7 mouse cellular contexts compared by ENCODE assay signal in genomic region chr3:55243056-55243471, GRCm38 (mm10). TPM values are rescaled to one million over a fixed set of nuclear protein-coding genes. Genes with fewer than 3 reads are reported as not detected.
DNase-seq lines count a peak whose midpoint lies in the region; ATAC-seq and TF ChIP-seq lines count a peak whose summit lies in the region.

No protein-coding gene starts in this region.

- peak; percentile 16; the same call in 1 of the 2 replicates for ATAC-seq in lung, embryonic 15.5 days (ENCODE audit: borderline replicate concordance, extremely low read depth, low FRiP score, low TSS enrichment)
- ATAC-seq in neural tube, embryonic 14.5 days (ENCODE audit: low read depth), result peak; percentile 68

- no peaks in the 10 kb centered on the region for H3K36me3 ChIP-seq in lung, embryonic 15.5 days
- peaks cover 5% of the 10 kb centered on the region; the same call in 1 of the 2 replicates for H3K36me3 ChIP-seq in neural tube, embryonic 14.5 days (ENCODE audit: control insufficient read depth, insufficient read depth, low read length)

- TF ChIP-seq CTCF in embryonic fibroblast, embryonic 13.5 days (IDR thresholded peaks at IDR 0.05; ENCODE audit: borderline replicate concordance, insufficient read depth, low read length), result no peak

- H3K9ac ChIP-seq in lung, embryonic 15.5 days, result peak overlapping the region; percentile 43
- H3K9ac ChIP-seq in neural tube, embryonic 14.5 days (replicated peaks; ENCODE audit: low read depth, low read length), result peak overlapping the region; percentile 99

- peaks cover 19% of the 10 kb centered on the region for H3K4me1 ChIP-seq in lung, embryonic 15.5 days
- 0 out of 2 replicates have a peak, but pooled peaks cover under 1% of the 10 kb centered on the region for H3K4me1 ChIP-seq in embryonic fibroblast, embryonic 13.5 days (ENCODE audit: control insufficient read depth, insufficient read depth, low read length)
- peaks cover 19% of the 10 kb centered on the region for H3K4me1 ChIP-seq in neural tube, embryonic 14.5 days (ENCODE audit: control insufficient read depth, insufficient read depth, low read length)

- 3% methylated on average over 8 of the region's 8 CpGs for WGBS in lung, embryonic 15.5 days
- 1% methylated on average over 8 of the region's 8 CpGs for WGBS in neural tube, embryonic 14.5 days

- H3K4me2 ChIP-seq in lung, embryonic 15.5 days, result peak overlapping the region; percentile 96
- peak overlapping the region; percentile 68 for H3K4me2 ChIP-seq in neural tube, embryonic 14.5 days (ENCODE audit: low read depth, low read length)

- no peak for TF ChIP-seq POLR2A in embryonic fibroblast, embryonic 13.5 days (IDR thresholded peaks at IDR 0.05; ENCODE audit: low read depth, low read length)

- no peak overlapping the region for H3K27ac ChIP-seq in lung, embryonic 15.5 days
- 0 out of 2 replicates have a peak overlapping the region, but pooled peaks have one; percentile 23 for H3K27ac ChIP-seq in embryonic fibroblast, embryonic 13.5 days (ENCODE audit: insufficient read depth, low read length)
- H3K27ac ChIP-seq in neural tube, embryonic 14.5 days (ENCODE audit: low read depth, low read length), result peak overlapping the region; percentile 98

- no peak for DNase-seq in lung, postnatal 14 days
- peak; percentile 42 to 64 for DNase-seq in layer of hippocampus, postnatal 14 days (ENCODE audit: low spot score in 2 of 2)
- no peak for DNase-seq in Muller cell, postnatal 12 days (ENCODE audit: inconsistent ontology term)
- DNase-seq in lung, adult 18-20 months, result no peak

- H3K9me3 ChIP-seq in lung, embryonic 15.5 days, result no peaks in the 10 kb centered on the region
- no peaks in the 10 kb centered on the region for H3K9me3 ChIP-seq in neural tube, embryonic 14.5 days (ENCODE audit: control insufficient read depth, low read length)

- peak overlapping the region; percentile 51 for H3K4me3 ChIP-seq in lung, embryonic 15.5 days
- peak overlapping the region; percentile 49 for H3K4me3 ChIP-seq in embryonic fibroblast, embryonic 13.5 days (ENCODE audit: insufficient read depth, low read length)
- H3K4me3 ChIP-seq in neural tube, embryonic 14.5 days (ENCODE audit: low read depth, low read length), result peak overlapping the region; percentile 88

- peaks cover 28% of the 10 kb centered on the region for H3K27me3 ChIP-seq in lung, embryonic 15.5 days
- H3K27me3 ChIP-seq in neural tube, embryonic 14.5 days (ENCODE audit: control insufficient read depth, insufficient read depth, low read length), result no peaks in the 10 kb centered on the region

RNA-seq across cellular contexts. Expression of gene Dclk1, which starts 0.9 kb away (rescaled TPM):
- polyA plus RNA-seq in lung, embryonic 15.5 days (2015; fragmentation: Nextera tagmentation; extraction: Ambion mirVana), result 10.7 and 13.2 TPM in 2 replicates
- polyA plus RNA-seq in embryonic fibroblast, embryonic 13.5 days (2011; ENCODE audit: insufficient read length, low read depth, missing spikeins), result 39.1 and 89.6 TPM in 2 replicates
- total RNA-seq in layer of hippocampus, postnatal 14 days (2021), result 100 to 1,000 TPM; 580 to 665 TPM
- polyA plus RNA-seq in neural tube, embryonic 14.5 days (2014; fragmentation: Nextera tagmentation; extraction: Ambion mirVana), result 276 and 297 TPM in 2 replicates

Comparison
In these comparisons a context has a peak if more than half of its experiments do, and no peak if none do; other contexts are left out.
1. DNase-seq: peak in layer of hippocampus, postnatal 14 days (2 of 2); none in lung, postnatal 14 days (single experiment), Muller cell, postnatal 12 days (single experiment) and lung, adult 18-20 months (0 of 2).
2. Peak in every context shown above with its lines, with median percentiles within 50 percentile points of each other: H3K4me3 ChIP-seq.